Mouse (Mus musculus) CH12.LX (cell line): Measurements from ENCODE around the gene Psmd3. TPM values are rescaled to one million over a fixed set of nuclear protein-coding genes. Genes with fewer than 3 reads are reported as not detected.
"Not testable (repeated sequence)": the region's sequence is repeated elsewhere in the genome, so short reads cannot be mapped to it uniquely, and the experiment has no call there.

Experiments
- DNase-seq: peaks from one replicate; pipeline ENCODE4 v3.0.0-alpha.2; 2013; ENCODE audit errors: extremely low read depth
- H3K27ac ChIP-seq: 2 replicates; pipeline ENCODE4 v1.5.1; 2012; ENCODE audit warnings: low read depth, mild to moderate bottlenecking, control low read depth, moderate library complexity; ENCODE audit not compliant: insufficient read depth
- H3K27me3 ChIP-seq: replicated peaks from 2 replicates; pipeline ENCODE3; 2012; ENCODE audit warnings: inconsistent platforms
- H3K36me3 ChIP-seq, 2 experiments: replicated peaks in 1 of 2; 2 replicates each; pipeline versions ENCODE3 to v1.6.1; 2012; ENCODE audit warnings: inconsistent platforms in 1 of 2, low read length in 1 of 2, mild to moderate bottlenecking in 1 of 2, mixed read lengths in 1 of 2, moderate library complexity in 1 of 2; ENCODE audit not compliant: control insufficient read depth in 1 of 2, insufficient read depth in 1 of 2
- H3K4me1 ChIP-seq, 2 experiments: 2 replicates each; pipeline ENCODE4 v1.6.1; 2012; ENCODE audit warnings: inconsistent platforms in 1 of 2, moderate library complexity in 1 of 2; ENCODE audit not compliant: insufficient read depth in 2 of 2, control insufficient read depth in 1 of 2
- H3K4me2 ChIP-seq: 2 replicates; pipeline ENCODE4 v1.6.1; 2012; ENCODE audit warnings: low read depth, mild to moderate bottlenecking, control low read depth; ENCODE audit not compliant: poor library complexity, insufficient read depth, severe bottlenecking
- H3K4me3 ChIP-seq, 3 experiments: fragments of 150-350 bp in 1 of 3; sonication (generic) in 1 of 3; replicated peaks in 1 of 3; 2 replicates each; pipeline versions ENCODE3 to v1.5.1; 2011 to 2012; ENCODE audit warnings: low read depth in 2 of 3, low read length in 2 of 3, mild to moderate bottlenecking in 2 of 3, moderate library complexity in 2 of 3, control low read depth in 1 of 3, improper control_type of control experiment in 1 of 3, inconsistent platforms in 1 of 3, mixed read lengths in 1 of 3; ENCODE audit not compliant: poor library complexity in 1 of 3
- H3K79me2 ChIP-seq: replicated peaks from 2 replicates; pipeline ENCODE4 v1.6.1; 2012; ENCODE audit warnings: mild to moderate bottlenecking, moderate library complexity; ENCODE audit not compliant: control insufficient read depth, poor library complexity, insufficient read depth, severe bottlenecking; ENCODE audit errors: extremely low read depth
- H3K9ac ChIP-seq: 2 replicates; pipeline ENCODE4 v1.6.1; 2012; ENCODE audit warnings: low read depth, mild to moderate bottlenecking, control low read depth, moderate library complexity; ENCODE audit not compliant: insufficient read depth
- H3K9me3 ChIP-seq: replicated peaks from 2 replicates; pipeline ENCODE3; 2012; ENCODE audit warnings: low read length, inconsistent platforms, mixed read lengths
- CTCF ChIP-seq, 2 experiments: IDR thresholded peaks in 1 of 2; conservative IDR thresholded peaks in 1 of 2; 2 replicates each; pipeline ENCODE4 v1.5.1; 2011 to 2012; ENCODE audit warnings: low read depth in 2 of 2, low read length in 2 of 2, improper control_type of control experiment in 1 of 2, inconsistent platforms in 1 of 2, mild to moderate bottlenecking in 1 of 2, moderate library complexity in 1 of 2
- ELF1 ChIP-seq: IDR thresholded peaks from 2 replicates; pipeline ENCODE4 v1.6.1; 2014; ENCODE audit warnings: low read depth, mild to moderate bottlenecking, inconsistent platforms, low read length, improper control_type of control experiment
- NELFE ChIP-seq: IDR thresholded peaks from 2 replicates; pipeline ENCODE4 v1.6.1; 2011; ENCODE audit warnings: low read depth, low read length, improper control_type of control experiment
- NRF1 ChIP-seq: IDR thresholded peaks from 2 replicates; pipeline ENCODE4 v1.6.1; 2014; ENCODE audit warnings: low read depth, mild to moderate bottlenecking, inconsistent platforms, low read length, improper control_type of control experiment, moderate library complexity
- RAD21 ChIP-seq: IDR thresholded peaks from 2 replicates; pipeline ENCODE4 v1.6.1; 2011; ENCODE audit warnings: low read depth, mild to moderate bottlenecking, low read length, improper control_type of control experiment, moderate library complexity
- SMC3 ChIP-seq: IDR thresholded peaks from 2 replicates; pipeline ENCODE4 v1.6.1; 2011; ENCODE audit warnings: low read depth, low read length, improper control_type of control experiment
- USF2 ChIP-seq: conservative IDR thresholded peaks from 2 replicates; pipeline ENCODE4 v1.6.1; 2011; ENCODE audit warnings: low read depth, low read length, improper control_type of control experiment
- ZKSCAN1 ChIP-seq: IDR thresholded peaks from 2 replicates; pipeline ENCODE4 v1.6.1; 2012; ENCODE audit warnings: low read depth, inconsistent platforms, low read length, improper control_type of control experiment, borderline replicate concordance
- dilution Hi-C: fragments of 300-500 bp; cut with MboI; formaldehyde crosslinking; loops from 2 replicates; pipeline ENCODE4 v1.14.3; 2020; ENCODE audit warnings: low sequenced_read_pairs; ENCODE audit not compliant: extremely low pct_unique_long_range_greater_than_20kb, extremely low pct_ligation_motif_present
- in situ Hi-C: fragments of 300-500 bp; cut with MboI; formaldehyde crosslinking; loops from 3 replicates; pipeline ENCODE4 v1.14.3; 2019; ENCODE audit warnings: low sequenced_read_pairs, low pct_ligation_motif_present, low pct_unique_long_range_greater_than_20kb, mixed read lengths
- polyA plus RNA-seq: library from polyadenylated mRNA; unstranded; fragments of >175 nt; gene quantifications from 2 replicates; pipeline ENCODE4 v1.2.1, GENCODE M21; 2012; ENCODE audit warnings: low read depth; ENCODE audit not compliant: insufficient read length
- total RNA-seq, 2 experiments: library from RNA; depleted of rRNA; stranded (reverse); fragments of 300-350 nt in 1 of 2; fragments of >200 nt in 1 of 2; gene quantifications; 2 replicates each; pipeline ENCODE4 v1.2.3; 2012 to 2014

The Psmd3 gene
- total and polyA plus RNA-seq, 3 experiments = 166 to 354 (median 291) TPM

DNA sequence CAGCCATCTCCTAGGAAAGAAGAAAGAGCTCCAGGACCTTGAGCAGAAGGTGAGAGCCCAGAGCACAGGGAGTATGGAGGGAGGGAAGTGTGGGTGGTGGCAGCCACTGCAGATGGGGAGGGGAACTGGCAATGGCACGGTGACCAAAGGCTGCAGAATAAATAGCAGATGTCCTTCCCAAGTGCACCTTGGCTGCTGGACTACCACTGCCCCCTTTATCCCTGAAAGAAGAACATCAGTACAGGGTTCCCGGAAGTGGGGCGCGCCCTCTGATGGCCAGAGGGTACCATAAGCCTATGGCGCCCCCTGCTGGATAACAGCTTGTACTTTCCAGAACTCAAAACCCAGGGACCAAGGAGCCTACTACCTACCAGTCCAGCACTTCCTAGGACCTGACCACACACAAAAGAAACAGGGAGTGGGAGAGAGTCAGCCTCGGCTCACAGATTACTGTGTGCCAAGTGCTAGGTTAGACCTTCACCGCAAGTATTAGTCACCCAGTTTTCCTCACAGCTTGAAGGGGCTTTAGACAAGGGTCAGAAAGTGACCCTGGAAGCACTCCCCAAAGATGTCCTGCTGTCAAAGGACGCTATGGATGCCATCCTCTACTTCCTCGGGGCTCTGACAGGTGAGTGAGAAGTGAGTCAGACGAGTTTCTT is 46.9 kb upstream of the Psmd3 start:
- in situ Hi-C loops = loop anchor here (25.0 kb wide), 1 partner anchor 298 kb away; the partner anchor contains the start of genes Neurod2 and Ppp1r1b
- H3K9ac ChIP-seq, dilution Hi-C loops: not testable (repeated sequence)

DNA sequence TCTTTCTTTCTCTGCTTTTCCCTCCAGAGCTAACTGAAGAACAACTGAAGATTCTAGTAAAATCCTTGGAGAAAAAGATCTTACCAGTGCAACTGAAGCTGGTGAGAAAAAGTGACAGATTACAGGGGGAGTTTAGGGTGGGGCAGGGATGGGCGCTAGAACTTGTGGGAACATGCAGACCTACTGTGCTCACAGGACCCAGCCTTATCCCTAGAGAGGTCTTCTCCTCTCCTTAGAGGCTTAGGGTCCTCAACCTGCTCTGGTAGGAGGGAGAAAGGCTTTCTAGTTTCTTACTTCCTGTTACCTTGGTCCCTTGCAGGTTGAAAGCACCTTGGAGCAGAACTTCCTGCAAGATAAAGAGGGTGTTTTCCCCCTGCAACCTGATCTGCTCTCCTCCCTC is 44.9 kb upstream of the Psmd3 start:
- peaks cover 47% of the 10 kb centered on the region for H3K27me3 ChIP-seq
- H3K9ac ChIP-seq = no peak overlapping the region
- no peaks in the 10 kb centered on the region for H3K36me3 ChIP-seq
- H3K4me1 ChIP-seq = peaks cover 5 to 14% of the 10 kb centered on the region in 2 experiments
- H3K27ac ChIP-seq = no peak overlapping the region
- H3K79me2 ChIP-seq = no peaks in the 10 kb centered on the region
- no peak overlapping the region for H3K4me3 ChIP-seq
- H3K4me2 ChIP-seq = no peak overlapping the region
- in situ Hi-C loops = loop anchor here (25.0 kb wide), 1 partner anchor 300 kb away; the partner anchor contains the start of genes Neurod2 and Ppp1r1b
- peaks cover 9% of the 10 kb centered on the region for H3K9me3 ChIP-seq
- TF ChIP-seq USF2 (no peak), ZKSCAN1 (peak; percentile 63; the same call in 1 of the 2 replicates)
- no peak for DNase-seq
- dilution Hi-C loops = no loop called here

More for the DNA sequence above, 46.9 kb upstream of the Psmd3 start:
- Histone ChIP-seq H3K4me1 (peaks cover 5 to 14% of the 10 kb centered on the region in 2 experiments), H3K27me3 (peaks cover 40% of the 10 kb centered on the region), H3K4me2 (peak overlapping the region; percentile 53)
- not testable (repeated sequence) for H3K79me2 ChIP-seq, H3K27ac ChIP-seq, H3K9me3 ChIP-seq, H3K4me3 ChIP-seq, H3K36me3 ChIP-seq
- peak; percentile 19; the same call in 1 of the 2 replicates for TF ChIP-seq NELFE
- peak; percentile 56 for TF ChIP-seq SMC3
- peak; percentile 43 to 77; a peak in 3 of 4 replicates for TF ChIP-seq CTCF (conservative IDR thresholded peaks at IDR 0.05 in 1 of 2, IDR thresholded peaks at IDR 0.05 in 1 of 2; ENCODE audit: low read depth in 2 of 2, low read length in 2 of 2)
- TF ChIP-seq RAD21 = peak; percentile 45
- peak; percentile 91 for TF ChIP-seq ELF1
- peak; percentile 53 for DNase-seq

DNA sequence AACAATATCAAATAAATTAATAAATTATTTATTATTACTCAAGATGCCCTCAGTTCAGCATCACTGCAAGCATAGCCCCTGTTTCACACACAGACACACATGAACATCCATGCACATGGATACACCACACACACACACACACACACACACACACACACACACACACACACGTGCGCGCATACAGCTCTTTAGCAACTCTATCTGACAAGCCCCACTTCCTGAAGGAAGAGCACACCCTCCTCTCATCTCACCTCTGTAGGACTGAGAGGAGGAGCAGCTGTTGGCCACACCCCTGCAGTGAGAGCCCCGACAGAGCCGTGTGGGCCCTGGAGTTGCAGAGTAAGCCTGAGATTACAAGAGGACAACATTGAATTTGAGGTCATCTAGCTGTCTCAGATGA is 42.3 kb upstream of the Psmd3 start:
- Histone ChIP-seq H3K9me3 (peaks cover 9% of the 10 kb centered on the region), H3K4me1 (peaks cover 5 to 12% of the 10 kb centered on the region in 2 experiments), H3K36me3 (no peaks in the 10 kb centered on the region), H3K9ac (no peak overlapping the region), H3K27ac (no peak overlapping the region), H3K4me2 (no peak overlapping the region), H3K79me2 (no peaks in the 10 kb centered on the region), H3K4me3 (no peak overlapping the region), H3K27me3 (peaks cover 47% of the 10 kb centered on the region)
- TF ChIP-seq NRF1 = no peak
- in situ Hi-C loops = loop anchor here (25.0 kb wide), 1 partner anchor 303 kb away; the partner anchor contains the start of genes Neurod2 and Ppp1r1b
- DNase-seq = no peak
- dilution Hi-C loops = no loop called here
